Mouse (Mus musculus): ENCODE measurements around the gene Map3k7.
A peak's percentile ranks its signal among the peaks of the same experiment; 100 is the strongest.

Gene Map3k7

GRCm38 (mm10) chr4:31963354-31964193 lies at the start of gene Map3k7:
Gene Map3k7, plus strand, starts transcription at chr4:31964097.
- DNase-seq (ENCODE audit: low read depth, low spot score) = peak; percentile 87

- no peak for DNase-seq (ENCODE audit: low read depth, low spot score)
Measured at GRCm38 (mm10) chr4:31915114-31915513, 48.8 kb upstream of the Map3k7 start.

- no peak for DNase-seq (ENCODE audit: low read depth, low spot score)
Measured at GRCm38 (mm10) chr4:31918717-31919116, 45.2 kb upstream of the Map3k7 start.

- DNase-seq (ENCODE audit: low read depth, low spot score) = no peak
Measured at GRCm38 (mm10) chr4:31922215-31922614, 41.7 kb upstream of the Map3k7 start.

- DNase-seq (ENCODE audit: low read depth, low spot score) = no peak
Measured at GRCm38 (mm10) chr4:31923437-31923836, 40.5 kb upstream of the Map3k7 start.

GRCm38 (mm10) chr4:31924301-31925185 lies 39.4 kb upstream of the Map3k7 start:
- no peak for DNase-seq (ENCODE audit: low read depth, low spot score)

GRCm38 (mm10) chr4:31933171-31933570 lies 30.7 kb upstream of the Map3k7 start:
- DNase-seq (ENCODE audit: low read depth, low spot score) = no peak

- no peak for DNase-seq (ENCODE audit: low read depth, low spot score)
Measured at GRCm38 (mm10) chr4:31935831-31936306, 28.0 kb upstream of the Map3k7 start.

- DNase-seq (ENCODE audit: low read depth, low spot score) = no peak
Measured at GRCm38 (mm10) chr4:31936358-31936757, 27.5 kb upstream of the Map3k7 start.

GRCm38 (mm10) chr4:31936911-31937375 lies 27.0 kb upstream of the Map3k7 start:
- no peak for DNase-seq (ENCODE audit: low read depth, low spot score)

GRCm38 (mm10) chr4:31937376-31938281 lies 26.3 kb upstream of the Map3k7 start:
- no peak for DNase-seq (ENCODE audit: low read depth, low spot score)

- peak; percentile 28 for DNase-seq (ENCODE audit: low read depth, low spot score)
Measured at GRCm38 (mm10) chr4:31938416-31939106, 25.3 kb upstream of the Map3k7 start.

- no peak for DNase-seq (ENCODE audit: low read depth, low spot score)
Measured at GRCm38 (mm10) chr4:31941616-31942015, 22.3 kb upstream of the Map3k7 start.

GRCm38 (mm10) chr4:31943045-31943444 lies 20.9 kb upstream of the Map3k7 start:
- DNase-seq (ENCODE audit: low read depth, low spot score) = no peak

GRCm38 (mm10) chr4:31964194-31964875 lies 438 bp downstream of the Map3k7 start:
- DNase-seq (ENCODE audit: low read depth, low spot score) = no peak

GRCm38 (mm10) chr4:31965208-31965607 lies 1.3 kb downstream of the Map3k7 start:
- no peak for DNase-seq (ENCODE audit: low read depth, low spot score)

GRCm38 (mm10) chr4:31971437-31971836 lies 7.5 kb downstream of the Map3k7 start:
- DNase-seq (ENCODE audit: low read depth, low spot score) = no peak

GRCm38 (mm10) chr4:31972181-31972580 lies 8.3 kb downstream of the Map3k7 start:
- peak; percentile 22 for DNase-seq (ENCODE audit: low read depth, low spot score)

GRCm38 (mm10) chr4:31975260-31975950 lies 11.5 kb downstream of the Map3k7 start:
- no peak for DNase-seq (ENCODE audit: low read depth, low spot score)
